Mouse (Mus musculus) heart, adult 2 months (tissue): ENCODE measurements around the gene Tprn. TPM values are rescaled to one million over a fixed set of nuclear protein-coding genes. Genes with fewer than 3 reads are reported as not detected.

Experiments
- DNase-seq, 2 experiments: peaks; one replicate each; pipeline ENCODE4 v3.0.0; 2021
- H3K27ac ChIP-seq: fragments of 200-600 bp; 2 replicates; pipeline ENCODE4 v1.8.1; 2022
- H3K27me3 ChIP-seq: fragments of 200-500 bp; 2 replicates; pipeline ENCODE4 v1.6.1; 2012; ENCODE audit warnings: mild to moderate bottlenecking, low read length, inconsistent platforms, mixed read lengths; ENCODE audit not compliant: control insufficient read depth, insufficient read depth
- H3K36me3 ChIP-seq: fragments of 200-500 bp; 2 replicates; pipeline ENCODE4 v1.6.1; 2012; ENCODE audit warnings: low read length, inconsistent platforms; ENCODE audit not compliant: control insufficient read depth, insufficient read depth
- H3K4me1 ChIP-seq: fragments of 200-500 bp; 2 replicates; pipeline ENCODE4 v1.6.1; 2011; ENCODE audit warnings: low read length; ENCODE audit not compliant: control insufficient read depth, insufficient read depth
- H3K4me3 ChIP-seq: fragments of 200-600 bp; 2 replicates; pipeline ENCODE4 v1.8.1; 2022
- H3K79me2 ChIP-seq: fragments of 200-500 bp; replicated peaks from 2 replicates; pipeline ENCODE4 v1.6.1; 2012; ENCODE audit warnings: mild to moderate bottlenecking, inconsistent platforms, low read length, moderate library complexity, mixed read lengths; ENCODE audit not compliant: control insufficient read depth, insufficient read depth
- H3K9ac ChIP-seq: fragments of 200-500 bp; 2 replicates; pipeline ENCODE4 v1.6.1; 2012; ENCODE audit warnings: low read depth, mild to moderate bottlenecking, control low read depth, inconsistent platforms, low read length, mixed read lengths
- CTCF ChIP-seq: fragments of 200-600 bp; IDR thresholded peaks from 2 replicates; pipeline ENCODE4 v1.8.1; 2022; ENCODE audit warnings: antibody characterized with exemption, mild to moderate bottlenecking, moderate library complexity
- EP300 ChIP-seq: fragments of 200-500 bp; IDR thresholded peaks from 2 replicates; pipeline ENCODE4 v1.6.1; 2011; ENCODE audit warnings: low read depth, low read length, control low read depth; ENCODE audit not compliant: insufficient read depth
- POLR2A ChIP-seq: fragments of 200-500 bp; IDR thresholded peaks from 2 replicates; pipeline ENCODE4 v1.6.1; 2011; ENCODE audit warnings: mild to moderate bottlenecking, low read depth, low read length, control low read depth; ENCODE audit not compliant: insufficient read depth
- WGBS: fragments of 180-500 bp; shearing (Covaris S2); methylation state at CpG from one replicate; pipeline ENCODE4 v1.1.7; 2018; 5-methylcytosine and 5-hydroxymethylcytosine counted together
- intact Hi-C: fragments of 180-260 bp; cut with DNase I; formaldehyde crosslinking; loops from one replicate; pipeline ENCODE4 v1.15.1; 2025
- polyA plus RNA-seq: library from polyadenylated mRNA; depleted of rRNA; stranded (reverse); fragments of >200 nt; gene quantifications from 2 replicates; pipeline ENCODE4 v1.2.3, GENCODE M21; 2012
- total RNA-seq, 2 experiments: library from RNA; stranded (reverse); gene quantifications; 2 replicates each; pipeline ENCODE4 v1.2.3; 2021

Tprn gene
- total and polyA plus RNA-seq, 3 experiments: 5.9 to 9.9 (median 6.7) TPM

GRCm38 (mm10) chr2:25223681-25224491 lies 38.5 kb upstream of the Tprn start:
- DNase-seq: peak; percentile 85 to 91
- Histone ChIP-seq H3K36me3 (peaks cover 3% of the 10 kb centered on the region; the same call in 1 of the 2 replicates), H3K4me1 (peaks cover 4% of the 10 kb centered on the region), H3K79me2 (no peaks in the 10 kb centered on the region), H3K9ac (peak overlapping the region; percentile 90), H3K27me3 (no peaks in the 10 kb centered on the region), H3K4me3 (peak overlapping the region; percentile 85), H3K27ac (peak overlapping the region; percentile 98)
- TF ChIP-seq EP300 (no peak), POLR2A (no peak), CTCF (no peak)
- under 1% methylated on average over 53 of the region's 53 CpGs for WGBS
- intact Hi-C loops: loop anchor here (1.0 kb wide), 1 partner anchor 13 kb away; the partner anchor contains the start of gene Nelfb

- peaks cover 3% of the 10 kb centered on the region; the same call in 1 of the 2 replicates for H3K36me3 ChIP-seq
- peak within 1 kb of the TSS; percentile 90 for H3K9ac ChIP-seq
- under 1% methylated on average over 17 of the region's 17 CpGs for WGBS
- no peak for DNase-seq
- H3K4me3 ChIP-seq: peak within 1 kb of the TSS; percentile 85
- intact Hi-C loops: loop anchor here (1.0 kb wide), 1 partner anchor 13 kb away; the partner anchor contains the start of gene Nelfb
- peak within 1 kb of the TSS; percentile 98 for H3K27ac ChIP-seq
- H3K27me3 ChIP-seq: no peaks in the 10 kb centered on the region
- peaks cover 5% of the 10 kb centered on the region for H3K4me1 ChIP-seq
- no peaks in the 10 kb centered on the region for H3K79me2 ChIP-seq
- TF ChIP-seq CTCF (peak; percentile 37), POLR2A (peak; percentile 100), EP300 (peak; percentile 79; the same call in 1 of the 2 replicates)
Observed at GRCm38 (mm10) chr2:25224492-25224765, 38.0 kb upstream of the Tprn start, which contains the start of gene Tubb4b. TSS of gene Tubb4b (minus strand) at chr2:25224702.

GRCm38 (mm10) chr2:25224766-25225752 lies 37.4 kb upstream of the Tprn start:
- peak; percentile 60; the same call in 1 of the 2 replicates for TF ChIP-seq POLR2A
- TF ChIP-seq EP300: 0 out of 2 replicates have a peak, but pooled peaks have one; percentile 33
- peak; percentile 6; the same call in 1 of the 2 replicates for TF ChIP-seq CTCF
- Histone ChIP-seq H3K27me3 (no peaks in the 10 kb centered on the region), H3K27ac (peak overlapping the region; percentile 95), H3K79me2 (no peaks in the 10 kb centered on the region), H3K9ac (peak overlapping the region; percentile 74), H3K36me3 (peaks cover 3% of the 10 kb centered on the region; the same call in 1 of the 2 replicates), H3K4me1 (peaks cover 5% of the 10 kb centered on the region), H3K4me3 (peak overlapping the region; percentile 58)
- 2% methylated on average over 41 of the region's 41 CpGs for WGBS
- intact Hi-C loops: loop anchor here (1.0 to 5.0 kb wide), 3 partner anchors 14 to 47 kb away; partner anchors contain the start of genes Anapc2, Nelfb, Ssna1 and Tor4a
- peak; percentile 93 to 99 for DNase-seq

- no peak for DNase-seq
- Histone ChIP-seq H3K4me3 (peak overlapping the region; percentile 58; the same call in 1 of the 2 replicates), H3K36me3 (peaks cover 3% of the 10 kb centered on the region; the same call in 1 of the 2 replicates), H3K27me3 (no peaks in the 10 kb centered on the region), H3K79me2 (no peaks in the 10 kb centered on the region), H3K27ac (peak overlapping the region; percentile 95), H3K9ac (no peak overlapping the region), H3K4me1 (peaks cover 5% of the 10 kb centered on the region)
- TF ChIP-seq CTCF (no peak), POLR2A (no peak), EP300 (no peak)
- intact Hi-C loops: loop anchor here (1.0 to 5.0 kb wide), 2 partner anchors 30 to 46 kb away; partner anchors contain the start of genes Anapc2, Ssna1 and Tor4a
- 80% methylated on average over 8 of the region's 8 CpGs for WGBS
Observed at GRCm38 (mm10) chr2:25225811-25226379, 36.5 kb upstream of the Tprn start.

GRCm38 (mm10) chr2:25226864-25227263 lies 35.6 kb upstream of the Tprn start:
- H3K27me3 ChIP-seq: no peaks in the 10 kb centered on the region
- no peaks in the 10 kb centered on the region for H3K79me2 ChIP-seq
- H3K4me3 ChIP-seq: no peak overlapping the region
- no peak overlapping the region for H3K9ac ChIP-seq
- H3K4me1 ChIP-seq: peaks cover 5% of the 10 kb centered on the region
- H3K27ac ChIP-seq: no peak overlapping the region
- intact Hi-C loops: loop anchor here (5.0 kb wide), 1 partner anchor 45 kb away; the partner anchor contains the start of genes Anapc2 and Ssna1
- peaks cover 3% of the 10 kb centered on the region; the same call in 1 of the 2 replicates for H3K36me3 ChIP-seq
- no peak for TF ChIP-seq CTCF
- TF ChIP-seq POLR2A: no peak
- no peak for TF ChIP-seq EP300
- DNase-seq: no peak
- 77% methylated on average over 5 of the region's 5 CpGs for WGBS
